Mouse (Mus musculus) bone marrow macrophage, adult 2 months (primary cell): ENCODE measurements at regions not wholly inside any gene's neighbourhood (a gene's known extent, or its start where the extent isn't known, plus 50 kb on each side); places are given as distances from the start of the nearest gene placed in this dataset.

Experiments
- H3K27ac ChIP-seq: 2 replicates; pipeline ENCODE4 v1.5.1; 2012; ENCODE audit warnings: low read depth, low read length; ENCODE audit not compliant: insufficient read depth
- H3K4me1 ChIP-seq: 2 replicates; pipeline ENCODE4 v1.6.1; 2012; ENCODE audit warnings: low read length; ENCODE audit not compliant: control insufficient read depth, insufficient read depth
- H3K4me3 ChIP-seq: 2 replicates; pipeline ENCODE4 v1.5.1; 2012; ENCODE audit warnings: mild to moderate bottlenecking, low read length, moderate library complexity; ENCODE audit not compliant: insufficient read depth
- CTCF ChIP-seq: IDR thresholded peaks from 2 replicates; pipeline ENCODE4 v1.5.1; 2012; ENCODE audit warnings: low read depth, mild to moderate bottlenecking, low read length, moderate library complexity
- POLR2A ChIP-seq: IDR thresholded peaks from 2 replicates; pipeline ENCODE4 v1.6.1; 2012; ENCODE audit warnings: mild to moderate bottlenecking, low read depth, low read length, borderline replicate concordance

DNA sequence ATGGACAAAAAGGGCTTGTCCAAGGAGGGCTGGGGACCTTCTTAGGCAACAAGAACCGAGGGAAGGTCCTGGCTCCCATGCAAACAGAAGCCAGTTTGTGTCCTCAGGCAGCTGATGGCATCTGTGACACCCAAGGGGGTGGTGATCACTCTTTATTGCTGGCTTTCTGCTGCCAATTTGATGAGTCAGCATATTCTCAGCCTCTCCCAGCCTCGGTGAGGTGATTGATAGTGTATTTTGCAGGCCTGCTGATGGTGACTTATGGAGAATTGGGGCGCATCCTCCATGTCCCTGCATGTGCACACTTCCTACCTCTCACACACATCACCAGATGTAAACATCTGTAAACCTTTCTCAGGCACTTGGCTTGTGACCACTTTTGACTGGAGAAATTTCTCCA lies 178.3 kb upstream of the Atp6ap2 start:
- no peaks in the 10 kb centered on the region for H3K4me1 ChIP-seq
- no peak for TF ChIP-seq POLR2A
- no peak for TF ChIP-seq CTCF
- no peak overlapping the region for H3K4me3 ChIP-seq

DNA sequence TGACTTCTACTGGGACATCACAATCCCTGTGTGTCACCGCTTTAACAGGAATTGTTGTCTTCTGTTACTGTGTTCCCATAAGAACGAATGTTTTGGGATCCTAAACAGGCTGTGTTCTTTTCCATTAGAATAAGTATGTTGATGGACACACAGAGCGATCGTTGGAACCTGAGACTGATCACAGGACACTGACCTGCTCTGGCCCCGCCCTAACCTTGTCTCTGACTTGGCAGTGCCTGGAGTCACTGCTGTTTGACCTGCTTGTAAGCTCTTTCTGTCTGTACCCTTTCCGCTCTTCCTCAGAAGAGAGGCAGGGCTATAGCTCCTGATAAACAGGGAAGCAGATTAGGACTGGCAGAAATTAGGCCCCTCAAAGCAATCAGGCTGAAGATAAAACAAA lies 162.0 kb upstream of the Atp6ap2 start:
- Histone ChIP-seq H3K27ac (no peak overlapping the region), H3K4me3 (no peak overlapping the region), H3K4me1 (no peaks in the 10 kb centered on the region)
- TF ChIP-seq CTCF (no peak), POLR2A (no peak)

More for the DNA sequence above, 178.3 kb upstream of the Atp6ap2 start:
- no peak overlapping the region for H3K27ac ChIP-seq

DNA sequence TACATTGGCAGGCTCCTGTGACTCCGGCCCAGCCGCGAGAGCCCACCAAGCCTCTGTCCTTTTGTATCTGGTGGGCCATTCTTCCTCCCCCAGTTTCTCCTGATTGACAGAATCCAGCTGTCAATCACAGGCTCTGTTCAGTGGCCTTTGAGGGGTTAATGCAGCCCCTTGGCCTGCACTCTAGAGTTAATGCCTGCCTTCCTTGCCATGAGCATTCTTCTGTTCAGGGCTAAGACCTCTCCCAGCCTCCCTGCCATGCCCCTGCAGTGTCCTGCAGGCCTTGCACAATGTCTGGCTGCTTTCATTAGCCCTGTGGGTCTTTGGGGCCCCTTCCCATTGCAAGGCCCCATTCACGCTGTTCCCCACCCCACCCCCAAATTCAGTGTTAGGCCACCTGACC lies 160.9 kb upstream of the Atp6ap2 start:
- Histone ChIP-seq H3K4me3 (no peak overlapping the region), H3K27ac (no peak overlapping the region), H3K4me1 (no peaks in the 10 kb centered on the region)
- TF ChIP-seq POLR2A (no peak), CTCF (no peak)

DNA sequence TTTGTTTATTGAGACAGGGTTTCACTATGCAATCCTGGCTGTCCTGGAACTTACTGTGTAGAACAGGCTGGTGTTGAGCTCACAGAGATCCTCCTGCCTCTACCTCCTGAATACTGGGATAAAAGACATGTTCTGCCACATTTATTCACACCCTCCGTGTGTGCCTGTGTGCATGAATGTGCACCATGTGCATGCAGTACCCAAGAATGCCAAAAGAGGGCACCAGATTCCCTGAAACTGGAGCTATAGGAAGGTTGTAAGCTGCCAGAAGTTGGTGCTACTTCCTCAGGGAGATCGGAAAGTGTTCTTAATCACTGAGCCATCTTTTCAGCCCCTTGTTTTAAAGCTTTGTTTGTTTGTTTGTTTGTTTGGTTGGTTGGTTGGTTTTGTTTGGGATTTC lies 155.3 kb upstream of the Atp6ap2 start:
- H3K27ac ChIP-seq, result no peak overlapping the region
- H3K4me1 ChIP-seq, result no peaks in the 10 kb centered on the region
- no peak overlapping the region for H3K4me3 ChIP-seq
- no peak for TF ChIP-seq CTCF
- no peak for TF ChIP-seq POLR2A

DNA sequence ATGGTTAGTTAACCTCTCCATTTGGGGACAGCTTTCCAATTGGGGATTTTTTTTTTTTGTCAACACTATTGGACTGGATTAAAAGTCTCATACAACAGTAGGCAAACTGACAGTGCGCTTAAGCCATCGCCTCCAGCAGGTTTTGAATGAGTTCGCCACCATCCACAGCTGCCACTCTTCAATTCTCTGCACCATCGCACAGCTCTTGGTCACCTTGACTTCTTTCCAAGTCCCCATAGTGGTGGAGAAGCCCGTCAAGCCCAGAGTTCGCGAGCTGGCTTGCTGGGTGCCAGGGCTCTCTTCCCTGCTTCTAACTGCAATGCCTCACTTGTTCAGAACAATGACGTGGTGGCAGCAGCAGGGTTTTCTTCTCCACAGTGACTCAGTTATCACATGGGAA lies 151.9 kb upstream of the Atp6ap2 start:
- TF ChIP-seq POLR2A (no peak), CTCF (no peak)
- Histone ChIP-seq H3K4me3 (no peak overlapping the region), H3K27ac (no peak overlapping the region), H3K4me1 (no peaks in the 10 kb centered on the region)

DNA sequence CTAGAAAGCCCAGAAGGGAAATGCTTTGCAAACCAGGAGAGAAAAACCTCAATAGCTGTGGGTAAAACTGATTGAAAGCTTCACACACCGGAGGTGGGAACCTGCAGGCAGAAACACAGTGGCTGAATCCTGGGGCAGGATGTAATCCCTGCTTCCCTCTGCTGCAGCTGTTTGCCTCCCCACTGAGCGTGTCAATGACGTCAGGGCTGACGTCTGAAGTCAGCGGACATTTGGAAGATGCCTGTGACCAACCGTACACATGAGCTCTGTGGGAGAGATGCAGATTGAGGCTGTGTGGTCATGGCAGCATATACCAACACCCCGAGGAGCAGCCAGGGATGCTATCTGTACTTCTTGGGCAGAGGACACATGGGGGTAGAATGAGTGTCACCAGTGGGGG lies 151.5 kb upstream of the Atp6ap2 start:
- H3K27ac ChIP-seq, result no peak overlapping the region
- TF ChIP-seq CTCF, result no peak
- TF ChIP-seq POLR2A, result no peak
- no peak overlapping the region for H3K4me3 ChIP-seq
- no peaks in the 10 kb centered on the region for H3K4me1 ChIP-seq

DNA sequence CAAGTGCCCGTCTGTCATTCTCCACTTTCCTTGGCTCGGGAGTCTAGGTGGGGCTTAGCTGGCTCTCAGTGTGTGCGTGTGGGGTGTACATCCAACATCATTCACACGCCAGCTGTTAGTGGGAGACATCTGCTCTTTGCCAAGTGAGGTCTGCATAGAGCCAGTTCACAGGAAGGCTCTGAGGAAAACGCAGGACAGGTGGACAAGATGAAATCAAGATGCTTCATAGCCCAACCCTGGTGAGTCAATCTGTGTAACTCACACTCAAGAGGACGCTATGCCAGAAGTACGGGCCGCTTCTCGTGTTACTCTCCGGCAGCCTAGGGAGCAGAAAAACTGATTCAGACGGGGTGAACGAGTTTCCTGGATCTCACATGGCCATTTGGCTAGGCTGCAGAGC lies 148.2 kb upstream of the Atp6ap2 start:
- H3K4me1 ChIP-seq, result no peaks in the 10 kb centered on the region
- H3K27ac ChIP-seq, result no peak overlapping the region
- TF ChIP-seq POLR2A (no peak), CTCF (no peak)
- no peak overlapping the region for H3K4me3 ChIP-seq

DNA sequence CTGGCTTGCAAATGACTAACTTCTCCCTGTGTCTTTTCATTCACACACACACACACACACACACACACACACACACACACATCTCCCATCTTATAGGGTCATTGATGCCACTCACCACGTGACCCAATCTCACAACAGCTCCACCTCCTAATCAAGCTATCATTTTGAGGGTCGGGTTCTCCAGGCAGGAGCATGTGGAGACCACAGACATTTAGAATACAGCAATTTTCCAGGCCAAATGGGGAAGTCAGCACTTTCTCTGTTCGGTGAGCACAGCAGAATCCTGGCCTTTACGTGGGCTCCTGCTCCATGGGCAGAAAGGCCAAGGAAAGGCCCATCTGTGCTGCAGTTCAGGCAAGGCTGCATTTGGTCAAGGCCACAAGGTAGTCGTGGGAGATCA lies 143.8 kb upstream of the Atp6ap2 start:
- peaks cover 2% of the 10 kb centered on the region; the same call in 1 of the 2 replicates for H3K4me1 ChIP-seq
- no peak for TF ChIP-seq CTCF
- no peak for TF ChIP-seq POLR2A

DNA sequence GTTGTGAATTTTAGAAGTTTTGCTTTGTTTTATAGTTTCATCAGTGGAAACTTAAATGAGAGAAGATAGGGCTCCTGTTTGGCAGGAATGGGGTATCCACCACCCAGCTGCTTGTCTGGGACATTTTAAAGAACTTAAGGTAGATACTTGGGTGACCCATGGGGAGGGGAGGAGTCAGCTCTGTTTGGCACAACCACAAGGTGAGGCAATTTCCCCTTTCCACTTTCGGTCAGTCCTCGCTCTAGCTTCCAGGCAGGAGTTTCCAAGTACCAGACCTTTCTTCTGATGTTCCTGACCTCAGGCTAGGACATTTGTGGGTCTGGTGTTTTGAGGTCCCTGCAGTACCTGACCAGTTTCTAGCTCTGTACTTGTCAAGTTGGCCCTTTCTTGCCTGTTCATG lies 142.5 kb upstream of the Atp6ap2 start:
- H3K4me1 ChIP-seq, result peaks cover 2% of the 10 kb centered on the region; the same call in 1 of the 2 replicates
- no peak overlapping the region for H3K27ac ChIP-seq
- TF ChIP-seq POLR2A (no peak), CTCF (no peak)
- H3K4me3 ChIP-seq, result no peak overlapping the region

More for the DNA sequence above, 143.8 kb upstream of the Atp6ap2 start:
- H3K27ac ChIP-seq, result no peak overlapping the region
- no peak overlapping the region for H3K4me3 ChIP-seq

DNA sequence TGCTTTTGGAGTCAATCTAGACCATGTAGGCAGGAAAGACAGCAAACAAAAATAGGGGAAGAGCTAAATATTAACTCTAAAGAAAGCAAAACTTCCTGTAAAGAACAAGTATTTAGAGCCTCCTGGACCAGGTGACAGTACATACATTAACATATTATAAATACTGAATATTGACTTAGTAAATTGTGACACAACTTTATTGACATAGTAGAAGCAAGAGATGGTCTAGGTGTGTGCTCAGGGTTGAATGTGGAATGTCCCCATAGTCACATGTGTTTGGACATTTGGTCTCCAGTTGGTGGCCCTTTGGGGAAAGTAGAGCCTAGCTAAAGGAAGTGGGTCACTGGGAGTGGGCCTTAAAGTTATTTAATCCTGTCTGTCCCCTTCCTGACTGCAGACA lies 139.6 kb upstream of the Atp6ap2 start:
- peaks cover 6% of the 10 kb centered on the region for H3K4me1 ChIP-seq
- H3K27ac ChIP-seq, result no peak overlapping the region
- no peak overlapping the region for H3K4me3 ChIP-seq
- TF ChIP-seq POLR2A, result no peak
- no peak for TF ChIP-seq CTCF

DNA sequence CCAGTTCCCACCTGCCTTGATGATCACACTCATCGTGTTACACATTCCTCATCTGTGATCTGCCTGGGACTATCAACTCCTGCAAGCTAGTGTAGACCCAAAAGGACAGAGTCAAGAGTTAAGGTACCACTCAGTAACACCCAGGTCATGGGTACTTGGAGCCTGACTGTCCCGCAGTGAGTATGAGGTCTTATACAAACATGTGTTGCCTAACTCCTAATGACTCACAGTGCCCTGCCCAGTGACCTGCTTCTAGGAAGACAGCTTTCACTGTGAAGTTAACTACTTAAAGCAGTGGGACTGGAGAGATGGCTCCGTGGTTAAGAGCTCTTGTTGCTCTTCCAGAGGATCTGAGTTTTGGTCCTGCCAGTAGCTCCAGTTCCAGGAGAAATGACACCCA lies 137.9 kb upstream of the Atp6ap2 start:
- Histone ChIP-seq H3K27ac (no peak overlapping the region), H3K4me1 (peaks cover 16% of the 10 kb centered on the region), H3K4me3 (no peak overlapping the region)
- TF ChIP-seq CTCF (no peak), POLR2A (no peak)
